Mouse (Mus musculus) spleen, adult 18-20 months (tissue): ENCODE data around the gene Epb41l3.
A peak's percentile ranks its signal among the peaks of the same experiment; 100 is the strongest.
"Not testable (repeated sequence)": the region's sequence is repeated elsewhere in the genome, so short reads cannot be mapped to it uniquely, and the experiment has no call there.

Experiments used
- DNase-seq, 2 experiments: peaks; one replicate each; pipeline ENCODE4 v3.0.0; 2022; ENCODE audit warnings: mixed read lengths in 2 of 2

Gene Epb41l3

GRCm38 (mm10) chr17:69109216-69109615, 33.7 kb downstream of the Epb41l3 start:
- no peak for DNase-seq

DNA sequence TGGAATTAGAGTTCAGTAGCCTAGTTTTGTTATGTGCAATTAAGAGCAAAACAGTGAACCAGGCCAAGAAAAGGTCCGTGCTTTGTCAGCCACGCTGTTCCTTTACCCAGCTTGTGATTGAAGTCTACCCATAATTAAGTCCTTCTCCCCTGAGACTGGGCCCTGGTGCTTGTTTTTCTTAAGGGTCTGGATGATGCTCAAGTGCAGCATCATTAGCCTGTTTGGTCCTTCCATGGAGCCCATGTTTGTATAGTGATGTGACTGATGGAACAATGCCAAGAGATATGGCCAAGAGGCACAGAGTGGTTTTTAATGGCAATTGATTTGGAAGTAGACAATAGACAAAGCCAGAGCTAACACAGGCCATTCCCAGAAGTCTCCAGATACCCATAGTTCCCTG, 36.7 kb downstream of the Epb41l3 start:
- no peak for DNase-seq

GRCm38 (mm10) chr17:69119183-69119582, 43.7 kb downstream of the Epb41l3 start:
- no peak for DNase-seq

DNA sequence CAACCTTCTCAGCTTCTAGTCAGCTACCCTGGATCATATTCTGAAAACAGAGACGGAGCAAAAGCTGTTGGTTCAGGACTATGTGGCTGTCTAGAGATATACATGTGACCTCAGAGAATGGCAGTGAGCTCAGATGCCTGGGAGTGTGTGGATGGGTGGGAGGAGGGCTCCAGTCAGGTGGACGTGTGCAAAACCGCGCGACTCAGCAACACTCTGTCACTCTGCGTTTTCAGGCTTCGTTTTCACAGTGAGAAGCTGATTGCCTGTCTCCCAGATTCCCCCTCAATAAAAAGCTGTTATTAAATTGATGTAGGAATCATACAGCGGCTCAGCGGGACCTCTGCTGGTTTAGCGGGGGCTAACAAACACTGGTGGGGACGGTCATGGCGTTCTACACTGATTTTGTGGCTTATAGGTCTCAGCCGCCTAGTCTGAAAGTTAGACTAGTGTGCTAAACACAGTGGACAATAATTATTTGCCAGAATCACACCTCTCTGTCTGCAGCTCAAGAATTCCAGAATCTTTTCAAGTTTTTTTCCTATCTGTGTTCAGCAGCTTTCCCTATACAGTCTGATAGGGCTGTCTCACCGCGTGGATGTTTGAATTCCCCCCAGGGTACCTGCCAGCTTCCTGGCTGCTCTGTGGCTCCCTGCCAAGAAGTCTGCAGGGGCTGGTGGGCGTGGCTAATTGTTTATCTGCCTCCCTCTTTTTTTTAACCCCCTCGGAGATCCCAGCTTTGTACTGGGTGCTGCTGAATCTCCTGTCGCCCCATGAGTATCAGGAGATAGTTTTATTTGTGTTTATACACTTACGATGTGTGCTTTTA, 45.3 kb downstream of the Epb41l3 start:
- no peak for DNase-seq

GRCm38 (mm10) chr17:69122403-69122802, 46.9 kb downstream of the Epb41l3 start:
- DNase-seq = not testable (repeated sequence)

GRCm38 (mm10) chr17:69127436-69127835, 52.0 kb downstream of the Epb41l3 start:
- no peak for DNase-seq

DNA sequence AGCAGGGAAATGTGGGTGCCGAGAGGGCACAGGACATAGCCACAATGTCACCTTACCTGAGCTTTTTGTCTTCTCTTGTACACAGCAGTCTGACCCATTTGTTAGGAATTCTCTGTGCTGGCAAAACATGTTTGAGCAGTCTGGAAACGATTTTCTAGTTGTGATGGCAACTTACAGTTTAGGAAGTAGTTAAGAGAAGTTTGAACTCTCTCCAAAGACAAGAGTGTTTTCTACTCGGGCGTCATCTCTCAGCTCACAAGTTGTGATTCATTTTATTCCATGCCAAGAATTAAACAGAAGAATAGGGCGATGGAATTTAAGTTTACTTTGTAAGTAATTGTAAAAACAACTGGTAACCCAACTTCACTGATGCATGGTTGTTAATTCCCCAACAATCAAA, 52.5 kb downstream of the Epb41l3 start:
- no peak for DNase-seq

DNA sequence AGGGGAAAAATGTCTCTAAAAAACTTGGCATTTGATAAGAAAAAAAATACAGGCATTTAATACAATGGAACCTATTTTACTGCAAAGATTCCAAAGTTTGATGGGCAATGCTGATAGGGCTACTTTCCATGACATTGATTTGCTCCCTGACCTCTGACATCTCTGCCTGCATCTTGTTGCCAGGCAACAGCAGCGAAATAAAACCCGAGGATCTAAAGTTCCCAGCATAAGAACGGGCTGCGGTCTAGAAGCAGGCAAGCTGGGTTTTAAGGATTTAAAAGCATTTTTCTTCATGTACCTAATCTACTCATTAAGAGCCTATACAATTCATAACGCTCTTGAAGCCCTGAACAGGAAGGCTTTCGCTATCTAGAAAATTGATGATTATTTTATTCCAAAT, 54.0 kb downstream of the Epb41l3 start:
- no peak for DNase-seq

DNA sequence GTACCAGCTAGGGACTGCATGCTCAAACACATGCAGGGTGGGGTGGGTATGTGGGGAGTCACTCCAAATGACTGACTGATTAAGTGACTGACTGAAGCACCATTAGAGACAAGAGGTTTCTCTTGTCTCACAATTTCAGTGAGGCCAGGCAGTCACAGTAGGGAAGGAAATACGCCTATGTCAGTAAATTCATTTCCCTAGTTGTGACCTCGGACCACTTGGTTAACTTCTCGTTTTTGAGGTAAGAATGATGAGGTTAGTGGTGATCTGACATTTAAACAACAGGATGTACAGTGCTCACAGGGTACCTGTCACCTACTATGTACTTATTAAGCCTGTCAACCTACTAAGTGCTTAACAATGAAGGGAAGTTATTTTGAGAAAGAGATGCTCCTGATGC, 67.5 kb downstream of the Epb41l3 start:
- DNase-seq = no peak

- no peak for DNase-seq
These were observed 75.3 kb downstream of the Epb41l3 start for GRCm38 (mm10) chr17:69150826-69151225.

GRCm38 (mm10) chr17:69151281-69151680, 75.8 kb downstream of the Epb41l3 start:
- DNase-seq = no peak

- no peak for DNase-seq
These were observed 79.6 kb downstream of the Epb41l3 start for GRCm38 (mm10) chr17:69155034-69155433.

DNA sequence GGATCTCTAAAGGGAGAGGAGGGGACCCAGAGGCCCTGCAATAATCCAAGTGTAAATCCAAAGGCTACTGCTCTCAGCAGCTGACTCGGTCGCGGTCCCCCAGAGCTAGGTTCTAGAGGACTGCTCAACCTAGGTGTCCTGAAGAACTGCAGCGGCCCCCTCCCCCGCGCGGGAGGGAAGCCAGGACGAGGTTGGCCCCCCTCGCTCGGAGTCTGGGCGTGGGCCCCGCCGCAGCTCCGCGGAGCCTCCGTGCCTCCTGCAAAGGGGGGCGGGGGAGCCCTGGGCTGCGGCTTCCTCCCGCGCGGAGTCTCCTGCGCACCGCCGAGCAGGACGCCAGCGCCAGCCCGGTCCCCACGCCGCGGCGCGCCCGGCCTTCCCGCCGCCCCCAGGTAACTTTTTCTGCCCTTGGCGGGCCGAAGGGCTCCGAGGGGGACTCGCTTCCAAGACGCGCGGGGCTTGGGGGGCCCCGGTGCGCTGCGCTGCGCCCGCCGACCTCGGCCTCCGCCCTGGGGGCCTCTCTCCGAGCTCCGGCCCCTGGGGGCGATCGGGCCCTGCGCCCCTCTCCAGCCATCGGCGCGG, 81.1 kb downstream of the Epb41l3 start:
- no peak for DNase-seq

- DNase-seq = peak in 1 of 2 experiments; percentile 2
These were observed 81.8 kb downstream of the Epb41l3 start for GRCm38 (mm10) chr17:69157101-69157808.

- DNase-seq = no peak
These were observed 82.3 kb downstream of the Epb41l3 start for GRCm38 (mm10) chr17:69157809-69158185.

DNA sequence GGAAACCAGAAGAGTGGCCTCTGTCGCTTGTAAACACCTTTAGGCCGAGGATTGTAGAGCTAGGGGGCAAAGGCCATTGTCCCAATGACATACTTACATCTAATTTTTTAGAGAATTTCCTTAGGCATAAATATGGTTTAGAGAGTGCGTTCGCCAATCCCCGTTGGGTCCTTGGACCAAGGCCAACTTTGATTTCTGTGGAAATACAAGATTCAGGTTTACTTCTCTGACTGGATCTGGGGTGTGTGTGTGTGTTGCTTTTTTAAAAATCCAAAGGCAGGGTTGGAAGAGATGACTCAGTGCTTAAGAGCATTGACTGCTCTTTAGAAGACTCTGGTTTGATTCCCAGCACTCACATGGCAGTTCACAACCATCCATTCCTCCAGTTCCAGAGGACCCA, 83.2 kb downstream of the Epb41l3 start:
- no peak for DNase-seq

- no peak for DNase-seq
These were observed 87.2 kb downstream of the Epb41l3 start for GRCm38 (mm10) chr17:69162731-69163130.

GRCm38 (mm10) chr17:69176949-69177501, 101.5 kb downstream of the Epb41l3 start:
- DNase-seq = no peak

GRCm38 (mm10) chr17:69177954-69178353, 102.5 kb downstream of the Epb41l3 start:
- no peak for DNase-seq

- no peak for DNase-seq
These were observed 105.5 kb downstream of the Epb41l3 start for GRCm38 (mm10) chr17:69180905-69181559.

DNA sequence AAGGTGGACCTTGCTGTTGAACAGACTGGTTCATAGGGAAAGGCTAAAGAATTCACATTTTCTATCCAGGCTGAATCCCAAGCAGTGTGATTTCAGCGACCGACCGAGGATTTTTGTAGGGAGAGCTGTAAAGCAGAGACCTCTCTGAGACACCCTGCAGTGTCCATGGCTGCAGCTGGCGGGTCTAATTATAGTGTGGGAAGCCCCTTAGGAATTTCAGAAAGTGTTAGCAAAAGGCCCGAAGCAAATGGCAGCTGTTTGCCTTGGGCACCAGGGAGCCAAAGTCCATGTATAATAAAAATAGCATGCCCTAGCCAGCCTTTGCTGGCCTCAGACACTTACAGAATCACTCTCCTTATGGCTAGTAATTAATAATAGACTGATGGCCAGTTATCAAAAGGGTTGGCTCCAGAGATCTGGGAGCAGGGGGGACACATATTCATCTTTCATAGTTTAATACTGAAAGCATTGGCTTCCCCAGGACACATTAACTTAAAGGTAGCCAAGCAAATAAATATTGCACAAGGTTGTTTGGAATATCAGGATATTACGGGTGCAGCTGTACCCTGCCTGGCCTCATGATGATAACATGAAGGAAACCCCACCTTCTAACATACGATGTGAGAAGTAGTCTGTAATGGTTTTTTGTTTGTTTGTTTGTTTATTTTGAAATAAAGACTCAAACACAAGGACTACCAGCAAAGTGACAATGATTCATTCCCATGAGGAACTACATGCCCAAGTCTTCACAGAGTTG, 106.3 kb downstream of the Epb41l3 start:
- DNase-seq = no peak

DNA sequence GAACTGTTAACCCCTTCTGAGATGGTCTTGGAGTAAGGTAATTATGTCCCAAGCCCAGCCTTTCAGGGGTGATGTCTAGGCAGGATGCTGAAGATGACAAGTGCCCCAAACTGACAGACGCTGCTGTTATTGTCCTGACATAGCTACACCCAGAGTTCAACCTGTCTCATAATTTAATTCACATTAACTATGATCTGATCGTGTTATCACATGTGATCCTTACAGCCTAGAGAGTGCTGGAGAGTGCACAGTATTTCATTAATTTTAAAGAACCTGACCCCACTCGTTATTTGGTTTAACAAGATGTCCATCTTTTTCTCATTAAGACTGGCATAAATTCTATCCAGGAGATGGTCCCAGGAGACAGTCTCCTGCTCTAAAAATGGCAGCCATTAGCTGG, 112.3 kb downstream of the Epb41l3 start:
- no peak for DNase-seq
